Mouse (Mus musculus) erythroblast, embryonic 14.5 days (primary cell): ENCODE data around the gene Camk1d.
"Not testable (repeated sequence)": the region's sequence is repeated elsewhere in the genome, so short reads cannot be mapped to it uniquely, and the experiment has no call there.

Source experiments
- GATA1 ChIP-seq: IDR thresholded peaks from 2 replicates; pipeline ENCODE4 v1.6.1; 2012; ENCODE audit warnings: low read length, inconsistent platforms, mixed read lengths
- TAL1 ChIP-seq: IDR thresholded peaks from 3 replicates; pipeline ENCODE4 v1.6.1; 2012; ENCODE audit warnings: low read length, inconsistent platforms, mixed read lengths

DNA sequence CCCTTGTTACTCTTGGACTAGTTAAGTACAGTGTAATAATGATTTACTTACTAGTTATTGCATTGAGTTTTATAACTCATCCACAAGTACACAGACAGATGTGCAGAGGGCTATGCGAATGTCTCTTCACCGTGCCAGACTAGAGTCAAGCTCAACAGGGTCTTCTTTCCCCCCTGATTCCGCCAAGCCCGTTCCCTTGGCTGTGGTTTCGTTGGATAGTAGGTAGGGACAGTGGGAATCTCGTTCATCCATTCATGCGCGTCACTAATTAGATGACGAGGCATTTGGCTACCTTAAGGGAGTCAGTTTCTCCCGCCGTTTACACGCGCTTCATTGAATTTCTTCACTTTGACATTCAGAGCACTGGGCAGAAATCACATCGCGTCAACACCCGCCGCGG, 335.4 kb downstream of the Camk1d start:
- not testable (repeated sequence) for TF ChIP-seq TAL1, GATA1
